Comparison of ENCODE assay signal across 28 mouse cellular contexts in genomic region chr19:18771048-18771447, GRCm38 (mm10). TPM values are rescaled to one million over a fixed set of nuclear protein-coding genes. Genes with fewer than 3 reads are reported as not detected.
DNase-seq lines count a peak whose midpoint lies in the region; ATAC-seq lines count a peak whose summit lies in the region.
"Had no signal": no experiment of that assay in that cellular context is flagged by ENCODE, and none has a peak within 500 bp of the region (broad histone marks: within the 10 kb centered on the region; RNA-seq: fewer than 3 reads in every experiment).

No protein-coding gene starts in this region.

- H3K4me2 ChIP-seq in heart, embryonic 12.5 days = no peak overlapping the region
- H3K4me2 ChIP-seq: embryonic facial prominence, embryonic 12.5 days; embryonic facial prominence, embryonic 15.5 days; heart, embryonic 15.5 days; hindbrain, embryonic 14.5 days; intestine, embryonic 15.5 days had no signal

- WGBS in heart, embryonic 12.5 days = 55% methylated on average over 1 of the region's 1 CpGs

- 0 out of 2 replicates have a peak, but pooled peaks cover 1% of the 10 kb centered on the region for H3K9me3 ChIP-seq in heart, embryonic 12.5 days (replicated peaks)
- H3K9me3 ChIP-seq: embryonic facial prominence, embryonic 12.5 days; embryonic facial prominence, embryonic 15.5 days; heart, embryonic 10.5 days; heart, embryonic 15.5 days; intestine, embryonic 15.5 days had no signal

- H3K36me3 ChIP-seq in heart, embryonic 12.5 days = no peaks in the 10 kb centered on the region
- H3K36me3 ChIP-seq: embryonic facial prominence, embryonic 12.5 days; embryonic facial prominence, embryonic 15.5 days; heart, embryonic 10.5 days; heart, embryonic 15.5 days; intestine, embryonic 15.5 days had no signal

- peak; percentile 68 for ATAC-seq in activated CD4-positive, CD25-positive, alpha-beta regulatory T cell, adult 4 months
- peak; percentile 50 for ATAC-seq in inflammation-experienced regulatory T-cells, adult 6 months
- ATAC-seq in heart, embryonic 12.5 days (ENCODE audit: insufficient number of reproducible peaks, low FRiP score) = no peak
- ATAC-seq: forebrain, embryonic 14.5 days; hindbrain, postnatal 0 days; intestine, embryonic 15.5 days had no signal

- peak; percentile 54 for DNase-seq in 416B (ENCODE audit: low read depth)
- peak; percentile 12 for DNase-seq in CD4-positive, CD25-positive, alpha-beta regulatory T cell, adult 2 months (ENCODE audit: low read depth, low spot score)
- no peak for DNase-seq in T-cell, adult 2 months (ENCODE audit: low spot score)
- no peak for DNase-seq in heart, postnatal 25 days (ENCODE audit: low spot score)
- DNase-seq: adrenal gland, adult 2 months; adrenal gland, postnatal 14 days; cerebellum, adult 11 months; cerebellum, adult 2 months; cerebellum, adult 9-11 months; cerebellum, postnatal 25 days; gastrocnemius, postnatal 10 days; gastrocnemius, postnatal 36 days; heart, adult 2 months; heart, postnatal 10 days; heart, postnatal 4 days; kidney, adult 11 months; kidney, adult 8-10 months had no signal

- no peaks in the 10 kb centered on the region for H3K4me1 ChIP-seq in heart, embryonic 12.5 days (replicated peaks)
- H3K4me1 ChIP-seq: embryonic facial prominence, embryonic 12.5 days; embryonic facial prominence, embryonic 15.5 days; heart, embryonic 10.5 days; heart, embryonic 15.5 days; intestine, embryonic 15.5 days had no signal

- intact Hi-C loops in heart, postnatal 25 days (cut with DNase I) = no loop called here

- no peak overlapping the region for H3K4me3 ChIP-seq in heart, embryonic 12.5 days
- H3K4me3 ChIP-seq: embryonic facial prominence, embryonic 12.5 days; embryonic facial prominence, embryonic 15.5 days; heart, adult 2 months; heart, embryonic 10.5 days; heart, embryonic 15.5 days; intestine, embryonic 15.5 days had no signal

- H3K27me3 ChIP-seq in heart, embryonic 12.5 days (replicated peaks) = no peaks in the 10 kb centered on the region
- H3K27me3 ChIP-seq: embryonic facial prominence, embryonic 12.5 days; embryonic facial prominence, embryonic 15.5 days; heart, embryonic 15.5 days; intestine, embryonic 15.5 days had no signal

- no peak overlapping the region for H3K9ac ChIP-seq in heart, embryonic 12.5 days
- H3K9ac ChIP-seq: embryonic facial prominence, embryonic 12.5 days; embryonic facial prominence, embryonic 15.5 days; heart, embryonic 15.5 days; hindbrain, embryonic 14.5 days; intestine, embryonic 15.5 days had no signal

- H3K27ac ChIP-seq in heart, embryonic 12.5 days (ENCODE audit: poor library complexity, severe bottlenecking) = no peak overlapping the region
- H3K27ac ChIP-seq: embryonic facial prominence, embryonic 12.5 days; embryonic facial prominence, embryonic 15.5 days; heart, adult 2 months; heart, embryonic 10.5 days; heart, embryonic 15.5 days; hindbrain, embryonic 14.5 days; hindbrain, postnatal 0 days; intestine, embryonic 15.5 days had no signal

RNA-seq across cellular contexts. Expression of gene Trpm6, which starts 21.3 kb away (rescaled TPM):
- polyA plus RNA-seq in activated CD4-positive, CD25-positive, alpha-beta regulatory T cell, adult 4 months (2017; shearing (Covaris generic)) = under 1 TPM; 0.40 to 0.76 TPM
- polyA plus RNA-seq in inflammation-experienced regulatory T-cells, adult 6 months (2017; shearing (Covaris generic)) = under 1 TPM; 0.23 to 0.51 (median 0.46) TPM
- total RNA-seq in heart, postnatal 25 days (2021) = under 1 TPM; 0.06 to 0.08 TPM
- polyA plus RNA-seq in heart, embryonic 12.5 days (2016; fragmentation: Nextera tagmentation; extraction: Ambion mirVana) = 0.15 and 0.17 TPM in 2 replicates

RNA-seq across cellular contexts. Expression of gene D030056L22Rik, which starts 58.1 kb away (rescaled TPM):
- polyA plus RNA-seq in activated CD4-positive, CD25-positive, alpha-beta regulatory T cell, adult 4 months (2017; shearing (Covaris generic)) = 1 to 10 TPM; 2.5 to 4.0 TPM
- 1 to 10 TPM; 2.5 to 5.9 (median 3.0) TPM for polyA plus RNA-seq in inflammation-experienced regulatory T-cells, adult 6 months (2017; shearing (Covaris generic))
- 10 to 100 TPM in 1 of 2 experiments, 1 to 10 TPM in 1; 9.7 to 10.8 TPM for total RNA-seq in heart, postnatal 25 days (2021)
- 29.3 and 29.8 TPM in 2 replicates for polyA plus RNA-seq in heart, embryonic 12.5 days (2016; fragmentation: Nextera tagmentation; extraction: Ambion mirVana)

Comparison
In these comparisons a context has a peak if more than half of its experiments do, and no peak if none do; other contexts are left out.
1. DNase-seq: peak in 416B (single experiment) and CD4-positive, CD25-positive, alpha-beta regulatory T cell, adult 2 months (single experiment); none in T-cell, adult 2 months (single experiment) and heart, postnatal 25 days (single experiment).